Mouse (Mus musculus) small intestine, adult 2 months (tissue): ENCODE measurements around the gene Dok7. TPM values are rescaled to one million over a fixed set of nuclear protein-coding genes. Genes with fewer than 3 reads are reported as not detected.

Experiments
- H3K27ac ChIP-seq: fragments of 200-500 bp; 2 replicates; pipeline ENCODE4 v1.5.1; 2012; ENCODE audit warnings: low read depth, low read length, control low read depth, inconsistent platforms; ENCODE audit not compliant: insufficient read depth
- H3K27me3 ChIP-seq: fragments of 200-500 bp; 2 replicates; pipeline ENCODE4 v1.6.1; 2012; ENCODE audit warnings: mild to moderate bottlenecking, moderate library complexity, low read length, inconsistent platforms; ENCODE audit not compliant: control insufficient read depth, insufficient read depth
- H3K36me3 ChIP-seq: fragments of 200-500 bp; 2 replicates; pipeline ENCODE4 v1.6.1; 2012; ENCODE audit warnings: mild to moderate bottlenecking, low read length, control low read depth, inconsistent platforms; ENCODE audit not compliant: control insufficient read depth, insufficient read depth
- H3K4me1 ChIP-seq: fragments of 200-500 bp; 2 replicates; pipeline ENCODE4 v1.6.1; 2012; ENCODE audit warnings: low read length, inconsistent platforms, mixed read lengths; ENCODE audit not compliant: control insufficient read depth, insufficient read depth, insufficient read length
- H3K4me3 ChIP-seq: fragments of 200-500 bp; 2 replicates; pipeline ENCODE4 v1.5.1; 2012; ENCODE audit warnings: low read depth, mild to moderate bottlenecking, control low read depth, inconsistent platforms, low read length, moderate library complexity
- CTCF ChIP-seq: fragments of 200-500 bp; IDR thresholded peaks from 2 replicates; pipeline ENCODE4 v1.5.1; 2012; ENCODE audit warnings: low read depth, mild to moderate bottlenecking, control low read depth, inconsistent platforms, low read length, moderate library complexity, mixed read lengths; ENCODE audit not compliant: insufficient replicate concordance, insufficient read length; ENCODE audit errors: extremely low read depth
- POLR2A ChIP-seq: fragments of 200-500 bp; IDR thresholded peaks from 2 replicates; pipeline ENCODE4 v1.6.1; 2012; ENCODE audit warnings: low read depth, mild to moderate bottlenecking, control low read depth, inconsistent platforms, low read length, moderate library complexity
- WGBS: fragments of 180-500 bp; shearing (Covaris S2); methylation state at CpG from one replicate; pipeline ENCODE4 v1.1.7; 2018; 5-methylcytosine and 5-hydroxymethylcytosine counted together
- polyA plus RNA-seq: library from polyadenylated mRNA; depleted of rRNA; stranded (reverse); fragments of >200 nt; gene quantifications from 2 replicates; pipeline ENCODE4 v1.2.3, GENCODE M21; 2012

The Dok7 gene
- polyA plus RNA-seq, 1 experiment, result 1.1 TPM

DNA sequence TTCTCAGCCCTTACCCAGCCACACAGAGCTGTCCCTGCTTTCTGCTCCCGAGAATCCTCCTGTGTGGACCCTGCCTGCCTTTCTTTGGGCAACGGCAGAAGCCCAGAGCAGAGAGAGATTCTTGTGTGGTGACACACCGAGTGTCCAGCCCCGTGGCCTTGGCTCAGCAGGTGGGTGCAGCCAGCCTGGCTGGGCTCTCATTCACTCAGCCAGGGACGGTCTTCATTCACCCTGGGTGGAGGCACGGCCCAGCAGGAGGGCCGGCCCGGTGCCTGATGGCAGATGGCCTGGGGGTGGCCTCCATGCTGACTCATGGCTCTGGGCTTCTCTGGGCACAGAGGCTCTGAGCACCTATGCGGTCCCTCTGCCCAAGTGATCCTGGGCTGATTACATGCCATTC lies 17.4 kb downstream of the Dok7 start:
- H3K36me3 ChIP-seq, result no peaks in the 10 kb centered on the region
- H3K27ac ChIP-seq, result no peak overlapping the region
- H3K4me1 ChIP-seq, result no peaks in the 10 kb centered on the region
- H3K27me3 ChIP-seq, result no peaks in the 10 kb centered on the region
- TF ChIP-seq CTCF, result no peak
- TF ChIP-seq POLR2A, result no peak
- H3K4me3 ChIP-seq, result no peak overlapping the region
- 81% methylated on average over 9 of the region's 9 CpGs for WGBS

DNA sequence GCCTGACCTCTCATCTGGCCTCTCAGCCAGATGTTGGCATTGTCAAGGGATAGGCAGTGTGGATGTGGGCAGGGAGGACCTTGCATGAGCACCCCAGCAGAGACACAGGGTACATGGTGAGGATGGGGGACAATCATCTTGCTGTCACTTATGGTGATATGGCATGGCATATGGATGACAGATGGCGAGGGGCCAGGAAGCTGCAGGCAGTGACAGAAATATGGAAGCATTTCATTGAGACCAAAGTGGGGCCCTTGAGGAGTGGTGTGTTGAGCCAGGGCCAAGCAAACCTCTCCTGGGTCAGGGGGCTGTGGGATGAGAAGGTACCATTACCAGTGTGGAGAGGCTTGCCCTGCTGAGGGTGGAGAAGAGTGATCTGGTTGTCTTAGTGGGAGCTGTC lies 19.8 kb downstream of the Dok7 start:
- Histone ChIP-seq H3K27ac (no peak overlapping the region), H3K27me3 (no peaks in the 10 kb centered on the region), H3K4me3 (no peak overlapping the region), H3K4me1 (no peaks in the 10 kb centered on the region), H3K36me3 (no peaks in the 10 kb centered on the region)
- 95% methylated on average over 1 of the region's 1 CpGs for WGBS
- TF ChIP-seq POLR2A (no peak), CTCF (no peak)

DNA sequence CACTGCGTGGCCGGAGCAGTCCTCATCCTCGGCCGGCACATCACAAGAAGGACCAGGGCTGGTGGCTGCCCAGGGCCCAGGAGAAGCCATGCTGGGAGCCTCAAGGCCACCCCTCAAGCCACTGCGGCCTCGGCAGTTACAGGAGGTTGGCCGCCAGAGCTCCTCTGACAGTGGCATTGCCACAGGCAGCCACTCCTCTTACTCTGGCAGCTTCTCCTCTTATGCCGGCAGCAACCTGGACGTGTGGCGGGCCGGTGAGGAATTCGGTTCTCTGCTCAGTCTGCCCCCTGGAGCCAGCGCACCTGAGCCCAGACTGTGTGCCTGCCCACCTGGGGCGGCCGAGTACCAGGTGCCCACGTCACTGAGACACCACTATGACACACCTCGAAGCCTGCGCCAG lies 22.5 kb downstream of the Dok7 start:
- no peak overlapping the region for H3K4me3 ChIP-seq
- no peaks in the 10 kb centered on the region for H3K27me3 ChIP-seq
- no peak overlapping the region for H3K27ac ChIP-seq
- no peak for TF ChIP-seq CTCF
- TF ChIP-seq POLR2A, result no peak
- no peaks in the 10 kb centered on the region for H3K36me3 ChIP-seq
- whole genome bisulfite sequencing, result 70% methylated on average over 18 of the region's 18 CpGs
- no peaks in the 10 kb centered on the region for H3K4me1 ChIP-seq

DNA sequence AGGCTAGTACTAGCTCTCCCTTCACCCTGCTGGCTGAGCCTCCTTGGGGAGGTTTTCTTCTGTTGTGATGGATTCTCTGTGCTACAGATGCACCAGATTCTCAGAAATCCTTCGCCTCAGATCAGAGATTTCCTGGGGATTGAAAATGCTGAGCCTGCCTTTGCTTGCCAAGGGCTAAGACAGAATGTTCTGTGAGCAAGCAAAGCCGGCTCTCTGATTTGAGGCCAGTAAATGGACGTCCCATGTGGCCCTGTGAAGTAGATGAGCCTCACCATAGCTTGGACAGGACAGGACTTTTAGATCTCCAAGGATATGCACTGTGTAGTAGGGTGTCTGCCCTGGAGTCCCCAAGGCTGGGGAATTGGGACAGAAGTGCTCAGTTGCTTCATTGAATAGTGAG lies 28.3 kb downstream of the Dok7 start:
- no peak overlapping the region for H3K27ac ChIP-seq
- no peaks in the 10 kb centered on the region for H3K36me3 ChIP-seq
- H3K27me3 ChIP-seq, result no peaks in the 10 kb centered on the region
- H3K4me1 ChIP-seq, result no peaks in the 10 kb centered on the region
- WGBS, result 75% methylated on average over 3 of the region's 3 CpGs
- H3K4me3 ChIP-seq, result no peak overlapping the region
- TF ChIP-seq POLR2A (no peak), CTCF (no peak)

- WGBS, result 57% methylated on average over 9 of the region's 9 CpGs
- no peak overlapping the region for H3K4me3 ChIP-seq
- H3K36me3 ChIP-seq, result peaks cover 7% of the 10 kb centered on the region
- no peaks in the 10 kb centered on the region for H3K27me3 ChIP-seq
- H3K4me1 ChIP-seq, result no peaks in the 10 kb centered on the region
- H3K27ac ChIP-seq, result no peak overlapping the region
- TF ChIP-seq POLR2A (no peak), CTCF (peak; percentile 79; the same call in 1 of the 2 replicates)
Measured at GRCm38 (mm10) chr5:35088785-35089613, 32.4 kb downstream of the Dok7 start.

DNA sequence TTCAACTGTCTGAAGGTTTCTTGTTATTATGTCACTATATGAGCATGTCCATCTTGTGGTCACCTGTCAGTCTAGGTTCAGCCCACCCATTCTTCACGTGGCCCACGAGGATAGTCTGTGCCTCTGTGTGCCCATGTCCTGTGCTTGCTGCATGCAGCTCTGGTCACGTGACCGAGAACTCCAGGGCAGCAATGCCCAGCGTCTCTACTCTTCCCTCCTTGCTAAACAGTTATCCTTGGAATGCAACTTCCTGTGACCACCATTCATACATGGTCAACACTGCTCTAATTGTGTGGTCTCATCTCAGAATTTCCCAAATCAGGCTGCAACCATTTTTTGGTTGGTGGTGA lies 33.0 kb downstream of the Dok7 start:
- TF ChIP-seq CTCF (no peak), POLR2A (no peak)
- H3K36me3 ChIP-seq, result peaks cover 8% of the 10 kb centered on the region
- 78% methylated on average over 5 of the region's 5 CpGs for WGBS
- H3K27me3 ChIP-seq, result no peaks in the 10 kb centered on the region
- H3K4me1 ChIP-seq, result no peaks in the 10 kb centered on the region
- no peak overlapping the region for H3K4me3 ChIP-seq
- no peak overlapping the region for H3K27ac ChIP-seq

DNA sequence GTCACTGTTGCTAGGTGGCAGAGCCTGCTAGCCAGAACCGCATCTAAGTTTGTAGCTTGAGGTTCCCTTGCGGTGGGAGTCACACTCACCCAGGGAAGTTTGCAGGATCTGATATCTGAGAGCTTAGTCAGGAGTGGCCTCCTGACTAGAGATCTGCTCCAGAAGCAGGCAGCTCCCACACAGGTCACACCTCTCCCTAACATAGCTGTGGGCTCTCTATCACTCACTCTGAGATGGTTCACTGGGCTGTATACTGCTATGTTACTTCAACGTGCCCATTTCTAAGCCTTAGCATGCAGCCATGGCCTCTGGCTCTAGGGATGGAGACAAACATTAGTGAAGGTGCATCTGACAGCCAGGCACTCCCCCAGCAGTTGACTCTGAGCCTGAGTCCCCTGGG lies 35.1 kb downstream of the Dok7 start:
- no peak overlapping the region for H3K27ac ChIP-seq
- H3K36me3 ChIP-seq, result peaks cover 19% of the 10 kb centered on the region
- no peak overlapping the region for H3K4me3 ChIP-seq
- no peaks in the 10 kb centered on the region for H3K27me3 ChIP-seq
- WGBS, result 92% methylated on average over 3 of the region's 3 CpGs
- no peaks in the 10 kb centered on the region for H3K4me1 ChIP-seq
- no peak for TF ChIP-seq POLR2A

DNA sequence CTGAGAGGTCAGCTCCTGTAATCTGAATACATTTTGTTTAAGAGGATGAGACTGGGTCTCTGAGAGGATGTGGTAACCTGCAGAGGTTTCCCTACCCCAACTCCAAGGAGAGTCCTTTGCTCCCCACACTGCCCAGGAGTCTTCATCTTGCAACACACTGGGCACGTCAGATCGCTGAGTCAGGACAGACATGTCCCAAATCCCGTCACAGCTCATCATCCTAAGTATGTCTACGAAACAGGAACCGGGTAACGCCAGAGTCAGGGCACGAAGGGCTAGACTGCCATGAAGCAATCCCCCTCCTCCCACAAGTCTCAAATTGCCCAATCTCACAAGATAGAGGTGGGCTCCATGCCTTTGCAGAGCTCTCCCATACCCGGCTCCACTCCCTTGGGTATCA lies 46.5 kb downstream of the Dok7 start:
- peaks cover 10% of the 10 kb centered on the region; the same call in 1 of the 2 replicates for H3K4me1 ChIP-seq
- TF ChIP-seq POLR2A (no peak), CTCF (no peak)
- H3K36me3 ChIP-seq, result peaks cover 16% of the 10 kb centered on the region
- no peak overlapping the region for H3K4me3 ChIP-seq
- no peak overlapping the region for H3K27ac ChIP-seq
- no peaks in the 10 kb centered on the region for H3K27me3 ChIP-seq
- WGBS, result 89% methylated on average over 8 of the region's 8 CpGs
